Mouse (Mus musculus) forebrain, embryonic 10.5 days (tissue): ENCODE results near the gene Ndufaf7. TPM values are rescaled to one million over a fixed set of nuclear protein-coding genes. Genes with fewer than 3 reads are reported as not detected.

Experiments
- DNase-seq: peaks from one replicate; pipeline ENCODE4 v3.0.0-alpha.2; 2017; ENCODE audit warnings: low spot score; ENCODE audit errors: extremely low spot score
- H3K27ac ChIP-seq: fragments of 300-500 bp; sonication (generic); 2 replicates; pipeline ENCODE4 v1.5.1; 2016; ENCODE audit warnings: mild to moderate bottlenecking
- H3K27me3 ChIP-seq: fragments of 300-500 bp; sonication (generic); 2 replicates; pipeline ENCODE4 v1.6.1; 2016; ENCODE audit warnings: mild to moderate bottlenecking; ENCODE audit not compliant: poor library complexity, severe bottlenecking
- H3K36me3 ChIP-seq: fragments of 300-500 bp; sonication (generic); replicated peaks from 2 replicates; pipeline ENCODE4 v1.6.1; 2016; ENCODE audit warnings: mild to moderate bottlenecking, moderate library complexity
- H3K4me1 ChIP-seq: fragments of 300-500 bp; sonication (generic); 2 replicates; pipeline ENCODE4 v1.6.1; 2016
- H3K4me3 ChIP-seq: fragments of 300-500 bp; sonication (generic); 2 replicates; pipeline ENCODE4 v1.5.1; 2016; ENCODE audit warnings: mild to moderate bottlenecking, moderate library complexity
- H3K9me3 ChIP-seq: fragments of 300-500 bp; sonication (generic); 2 replicates; pipeline ENCODE4 v1.6.1; 2016; ENCODE audit warnings: mild to moderate bottlenecking, moderate library complexity
- WGBS: fragments of 180-500 bp; shearing (Covaris S2); methylation state at CpG from one replicate; pipeline ENCODE4 v1.1.7; 2016; 5-methylcytosine and 5-hydroxymethylcytosine counted together
- polyA plus RNA-seq: library from polyadenylated mRNA; unstranded; fragments of >200 nt; fragmentation: Nextera tagmentation; extraction: Ambion mirVana; gene quantifications from 2 replicates; pipeline ENCODE4 v1.2.1, GENCODE M21; 2016

Gene Ndufaf7
- polyA plus RNA-seq = 46.0 and 49.4 TPM in 2 replicates

- peak; percentile 97 for DNase-seq
- no peaks in the 10 kb centered on the region for H3K27me3 ChIP-seq
- under 1% methylated on average over 45 of the region's 45 CpGs for WGBS
- peaks cover 48% of the 10 kb centered on the region for H3K36me3 ChIP-seq
- peaks cover 19% of the 10 kb centered on the region for H3K4me1 ChIP-seq
- H3K4me3 ChIP-seq = peak within 1 kb of the TSS; percentile 90
- peak within 1 kb of the TSS; percentile 84 for H3K27ac ChIP-seq
- H3K9me3 ChIP-seq = no peaks in the 10 kb centered on the region
Observed at GRCm38 (mm10) chr17:78936466-78937228, at the start of gene Ndufaf7, which contains the start of gene Cebpz. Gene Ndufaf7 (plus strand): TSS chr17:78937136. Gene Cebpz (minus strand): TSS chr17:78937066.

DNA sequence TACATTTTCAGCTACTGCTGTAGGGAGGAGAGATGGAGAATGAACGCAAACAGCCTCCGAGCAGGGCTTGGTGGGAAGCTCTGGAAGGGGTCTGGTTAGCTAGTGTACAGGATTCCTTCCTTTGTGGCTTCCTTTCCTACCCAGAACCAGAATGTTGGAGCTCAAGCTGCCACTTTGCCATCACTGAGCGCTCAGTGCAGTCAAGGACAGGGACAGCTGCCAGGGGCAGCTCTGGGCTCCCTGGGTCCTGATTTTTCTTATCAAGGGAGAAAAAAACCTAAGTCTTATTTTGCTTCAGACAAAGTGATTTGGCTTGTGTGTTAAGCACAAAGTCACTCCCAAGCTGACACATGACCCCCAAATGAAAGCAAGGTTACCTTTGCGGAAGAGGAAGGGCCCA, 48.4 kb upstream of the Ndufaf7 start:
- DNase-seq = no peak
- H3K4me1 ChIP-seq = no peaks in the 10 kb centered on the region
- no peaks in the 10 kb centered on the region for H3K27me3 ChIP-seq
- 93% methylated on average over 4 of the region's 4 CpGs for WGBS
- H3K4me3 ChIP-seq = no peak overlapping the region
- H3K36me3 ChIP-seq = no peaks in the 10 kb centered on the region
- no peaks in the 10 kb centered on the region for H3K9me3 ChIP-seq
- H3K27ac ChIP-seq = no peak overlapping the region

DNA sequence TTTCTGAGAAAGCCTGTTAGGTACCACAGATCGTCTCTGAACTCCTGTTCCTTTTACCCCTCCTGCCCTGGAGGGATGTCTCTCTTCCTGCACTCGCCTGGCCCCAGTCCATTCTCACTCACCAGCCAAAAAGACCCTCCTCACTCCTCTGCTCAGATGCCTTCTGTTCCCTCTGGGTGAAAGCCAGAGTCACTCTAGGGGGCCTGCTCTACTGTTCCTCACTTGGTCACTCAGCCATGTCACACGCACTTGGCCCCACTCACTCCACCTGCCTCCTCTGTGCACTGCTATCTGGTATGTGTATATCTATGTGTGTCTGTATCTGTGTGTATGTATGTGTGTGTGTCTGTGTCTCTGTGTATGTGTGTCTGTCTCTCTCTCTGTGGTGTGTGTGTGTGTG, 47.8 kb upstream of the Ndufaf7 start:
- WGBS = 62% methylated on average over 3 of the region's 3 CpGs
- H3K4me1 ChIP-seq = no peaks in the 10 kb centered on the region
- H3K27me3 ChIP-seq = no peaks in the 10 kb centered on the region
- H3K36me3 ChIP-seq = no peaks in the 10 kb centered on the region
- DNase-seq = no peak
- no peak overlapping the region for H3K4me3 ChIP-seq
- H3K9me3 ChIP-seq = no peaks in the 10 kb centered on the region
- H3K27ac ChIP-seq = no peak overlapping the region

GRCm38 (mm10) chr17:78891020-78891419, 45.9 kb upstream of the Ndufaf7 start:
- WGBS = 88% methylated on average over 9 of the region's 9 CpGs
- H3K27ac ChIP-seq = no peak overlapping the region
- no peaks in the 10 kb centered on the region for H3K9me3 ChIP-seq
- no peaks in the 10 kb centered on the region for H3K27me3 ChIP-seq
- H3K36me3 ChIP-seq = no peaks in the 10 kb centered on the region
- DNase-seq = no peak
- no peaks in the 10 kb centered on the region for H3K4me1 ChIP-seq
- H3K4me3 ChIP-seq = no peak overlapping the region

DNA sequence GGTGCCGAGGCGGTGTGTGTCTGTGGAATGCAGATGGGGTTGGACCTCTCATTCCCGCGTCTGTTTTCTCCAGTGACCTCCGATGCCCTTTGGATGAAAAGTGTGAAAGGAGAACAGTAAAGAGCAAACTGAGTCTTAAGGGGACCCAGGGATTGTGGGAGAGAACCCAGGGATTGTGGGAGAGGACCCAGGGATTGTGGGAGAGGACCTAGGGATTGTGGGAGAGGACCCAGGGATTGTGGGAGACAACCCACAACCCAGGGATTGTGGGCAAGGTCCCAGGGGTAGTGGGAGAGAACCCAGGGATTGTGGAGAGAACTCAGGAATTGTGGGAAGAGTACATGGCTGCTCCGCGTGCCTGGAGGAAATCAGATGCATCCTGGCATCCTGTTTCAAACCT, 41.9 kb upstream of the Ndufaf7 start:
- 87% methylated on average over 7 of the region's 7 CpGs for WGBS
- no peaks in the 10 kb centered on the region for H3K36me3 ChIP-seq
- DNase-seq = no peak

DNA sequence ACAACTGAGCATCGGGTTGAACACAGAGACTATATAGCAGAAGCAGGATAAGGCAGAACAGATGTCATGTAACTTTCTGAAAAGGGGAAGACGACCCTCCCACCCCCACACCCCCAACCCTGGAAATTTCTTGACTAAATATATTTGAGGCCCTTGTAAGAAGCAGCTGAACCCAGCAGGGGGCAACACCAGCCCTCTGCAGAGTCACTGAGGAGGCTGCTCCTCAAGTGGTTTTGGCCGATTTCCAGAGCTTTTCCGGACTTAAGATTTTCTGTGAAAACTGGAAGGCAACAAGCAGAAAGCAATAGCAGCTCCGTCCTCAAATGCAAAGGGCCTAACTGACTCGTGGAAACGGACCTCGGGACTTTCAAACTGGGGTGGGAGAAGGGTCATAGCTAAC, 41.5 kb upstream of the Ndufaf7 start:
- no peak for DNase-seq
- Histone ChIP-seq H3K4me3 (no peak overlapping the region), H3K27ac (no peak overlapping the region), H3K9me3 (no peaks in the 10 kb centered on the region), H3K4me1 (no peaks in the 10 kb centered on the region), H3K27me3 (no peaks in the 10 kb centered on the region), H3K36me3 (no peaks in the 10 kb centered on the region)
- 63% methylated on average over 8 of the region's 8 CpGs for WGBS

More for the DNA sequence above, 41.9 kb upstream of the Ndufaf7 start:
- no peaks in the 10 kb centered on the region for H3K27me3 ChIP-seq
- no peak overlapping the region for H3K27ac ChIP-seq
- H3K4me1 ChIP-seq = no peaks in the 10 kb centered on the region
- no peak overlapping the region for H3K4me3 ChIP-seq
- no peaks in the 10 kb centered on the region for H3K9me3 ChIP-seq

- Histone ChIP-seq H3K4me3 (no peak overlapping the region), H3K4me1 (no peaks in the 10 kb centered on the region), H3K27ac (no peak overlapping the region), H3K27me3 (no peaks in the 10 kb centered on the region), H3K9me3 (no peaks in the 10 kb centered on the region), H3K36me3 (no peaks in the 10 kb centered on the region)
- no peak for DNase-seq
- WGBS = 85% methylated on average over 2 of the region's 2 CpGs
Observed at GRCm38 (mm10) chr17:78903158-78903557, 33.8 kb upstream of the Ndufaf7 start.

GRCm38 (mm10) chr17:78906892-78907291, 30.0 kb upstream of the Ndufaf7 start, which contains the start of gene Sult6b1:
Gene Sult6b1 (minus strand): TSS chr17:78906992.
- H3K4me3 ChIP-seq = no peak within 1 kb of the TSS
- H3K27ac ChIP-seq = no peak within 1 kb of the TSS
- H3K36me3 ChIP-seq = no peaks in the 10 kb centered on the region
- no peaks in the 10 kb centered on the region for H3K27me3 ChIP-seq
- no peaks in the 10 kb centered on the region for H3K9me3 ChIP-seq
- H3K4me1 ChIP-seq = no peaks in the 10 kb centered on the region
- WGBS = 90% methylated on average over 5 of the region's 5 CpGs
- no peak for DNase-seq

- no peaks in the 10 kb centered on the region for H3K9me3 ChIP-seq
- 84% methylated on average over 2 of the region's 2 CpGs for whole genome bisulfite sequencing
- H3K4me3 ChIP-seq = no peak overlapping the region
- H3K27ac ChIP-seq = no peak overlapping the region
- no peaks in the 10 kb centered on the region for H3K36me3 ChIP-seq
- H3K27me3 ChIP-seq = no peaks in the 10 kb centered on the region
- H3K4me1 ChIP-seq = peaks cover 10% of the 10 kb centered on the region
- DNase-seq = no peak
Observed at GRCm38 (mm10) chr17:78909374-78909773, 27.6 kb upstream of the Ndufaf7 start.

DNA sequence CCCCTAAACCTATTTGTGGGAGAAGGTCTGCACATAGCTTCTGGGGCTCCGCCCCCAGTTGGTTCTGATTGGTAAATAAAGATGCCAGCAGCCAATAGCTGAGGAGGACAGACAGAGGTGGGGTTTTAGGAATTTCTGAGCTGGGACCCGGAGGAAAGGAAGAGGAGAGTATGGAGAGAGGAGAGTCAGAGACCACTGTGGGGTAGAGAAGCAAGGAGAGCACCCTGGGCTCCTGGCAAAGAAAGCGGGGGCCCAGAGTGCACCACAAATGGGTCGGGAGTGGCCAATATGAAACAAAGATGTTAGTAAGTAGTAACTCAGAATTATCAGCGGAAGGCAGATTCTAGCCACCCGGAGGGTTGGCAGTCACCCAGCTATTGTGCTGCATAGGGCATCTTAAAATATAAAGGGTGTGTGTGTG, 24.1 kb upstream of the Ndufaf7 start:
- Histone ChIP-seq H3K4me1 (peaks cover 28% of the 10 kb centered on the region), H3K36me3 (peaks cover 4% of the 10 kb centered on the region; the same call in 1 of the 2 replicates), H3K27me3 (no peaks in the 10 kb centered on the region), H3K27ac (peak overlapping the region; percentile 62; the same call in 1 of the 2 replicates), H3K9me3 (no peaks in the 10 kb centered on the region), H3K4me3 (peak overlapping the region; percentile 48)
- peak; percentile 26 for DNase-seq
- 38% methylated on average over 6 of the region's 6 CpGs for WGBS

- Histone ChIP-seq H3K36me3 (peaks cover 14% of the 10 kb centered on the region), H3K9me3 (no peaks in the 10 kb centered on the region), H3K4me3 (no peak overlapping the region), H3K27me3 (no peaks in the 10 kb centered on the region), H3K4me1 (peaks cover 28% of the 10 kb centered on the region), H3K27ac (no peak overlapping the region)
- WGBS = 76% methylated on average over 3 of the region's 3 CpGs
- DNase-seq = no peak
Observed at GRCm38 (mm10) chr17:78913921-78914320, 23.0 kb upstream of the Ndufaf7 start.

DNA sequence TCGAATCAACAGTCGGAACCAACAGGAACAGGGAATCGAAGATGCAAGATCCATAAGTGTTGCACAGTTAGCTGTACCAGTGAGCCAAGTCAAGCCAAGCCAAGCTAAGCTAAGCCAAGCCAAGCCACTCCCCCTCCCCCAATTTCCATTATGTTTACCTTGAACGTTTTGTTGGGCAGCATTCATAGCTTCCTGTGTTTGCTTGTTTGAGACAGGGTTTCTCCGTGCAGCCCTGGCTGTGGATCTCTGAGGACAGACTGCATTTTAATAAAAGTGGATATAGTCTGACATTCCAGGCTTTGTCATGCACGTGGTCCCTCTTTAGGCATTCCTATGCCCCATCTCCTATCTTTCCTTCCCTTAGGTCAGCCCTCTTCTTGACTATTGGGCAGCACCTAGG, 21.2 kb upstream of the Ndufaf7 start:
- DNase-seq = no peak
- Histone ChIP-seq H3K27ac (peak overlapping the region; percentile 91), H3K27me3 (no peaks in the 10 kb centered on the region), H3K9me3 (no peaks in the 10 kb centered on the region), H3K4me1 (peaks cover 28% of the 10 kb centered on the region), H3K36me3 (peaks cover 33% of the 10 kb centered on the region), H3K4me3 (peak overlapping the region; percentile 77)
- 53% methylated on average over 6 of the region's 6 CpGs for WGBS

- WGBS = under 1% methylated on average over 37 of the region's 37 CpGs
- no peaks in the 10 kb centered on the region for H3K27me3 ChIP-seq
- H3K4me3 ChIP-seq = peak within 1 kb of the TSS; percentile 77
- peak; percentile 87 for DNase-seq
- peaks cover 39% of the 10 kb centered on the region for H3K36me3 ChIP-seq
- H3K27ac ChIP-seq = peak within 1 kb of the TSS; percentile 91
- no peaks in the 10 kb centered on the region for H3K9me3 ChIP-seq
- H3K4me1 ChIP-seq = peaks cover 28% of the 10 kb centered on the region
Observed at GRCm38 (mm10) chr17:78916369-78916813, 20.5 kb upstream of the Ndufaf7 start, which contains the start of gene Cebpzos. Gene Cebpzos (plus strand): TSS chr17:78916500.
